Mouse (Mus musculus): Measurements from ENCODE around the gene Anks4b. TPM values are rescaled to one million over a fixed set of nuclear protein-coding genes. Genes with fewer than 3 reads are reported as not detected.

Anks4b gene
- polyA plus RNA-seq, 1 experiment from 2014 or later, result not detected

DNA sequence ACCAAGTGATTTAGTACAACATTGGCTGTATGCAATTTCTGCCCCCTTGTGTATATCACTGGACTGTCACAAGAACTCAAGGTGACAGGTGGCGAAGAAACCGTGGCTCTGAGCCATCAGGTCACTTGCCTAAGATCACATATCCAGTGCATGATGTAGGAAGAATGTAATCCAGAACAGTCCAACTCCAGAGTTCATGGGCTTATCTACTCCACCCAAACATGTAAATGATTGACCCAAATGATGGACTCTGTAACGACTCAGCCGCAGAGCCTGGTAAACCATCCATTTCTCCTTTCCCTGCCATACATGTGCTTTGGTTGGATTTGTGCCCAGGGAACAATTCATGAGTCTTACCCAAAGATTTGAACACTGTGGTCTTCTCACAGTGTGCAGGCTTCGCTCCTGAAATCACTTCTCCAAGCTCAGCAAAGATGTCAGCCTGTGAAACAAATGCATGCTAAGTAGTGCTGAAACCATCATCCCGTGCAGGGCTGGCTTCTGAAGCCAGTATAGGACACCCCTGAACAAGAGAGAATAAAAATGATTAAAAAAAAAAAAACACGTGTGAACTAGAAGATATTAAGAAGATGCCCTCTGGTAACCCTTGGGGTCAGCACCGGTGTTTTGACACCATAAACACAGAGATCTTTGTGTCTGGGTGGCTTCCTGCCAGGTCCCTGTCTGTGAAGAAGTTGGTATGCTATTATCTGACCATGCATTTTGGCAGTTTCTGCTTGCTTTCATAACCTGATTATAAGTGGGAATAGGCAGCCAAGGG, 15.9 kb downstream of the Anks4b start:
- Histone ChIP-seq H3K36me3 (ENCODE audit: control insufficient read depth, insufficient read depth, low read length) (no peaks in the 10 kb centered on the region), H3K4me3 (ENCODE audit: control insufficient read depth in 1 of 2, insufficient read depth in 1 of 2, low read depth in 1 of 2, low read length in 2 of 2) (no peak overlapping the region), H3K27ac (replicated peaks in 1 of 2; ENCODE audit: control insufficient read depth in 1 of 2, insufficient read depth in 1 of 2, low read depth in 2 of 2, low read length in 2 of 2) (no peak overlapping the region; a peak in 1 of 4 replicates), H3K4me1 (ENCODE audit: control insufficient read depth in 2 of 2, insufficient read depth in 2 of 2, low read length in 2 of 2) (peaks cover 2 to 15% of the 10 kb centered on the region in 2 experiments; a peak in 3 of 4 replicates), H3K9me3 (ENCODE audit: control insufficient read depth, low read length) (no peaks in the 10 kb centered on the region), H3K4me2 (ENCODE audit: low read length) (no peak overlapping the region), H3K9ac (ENCODE audit: low read length) (no peak overlapping the region), H3K27me3 (ENCODE audit: control insufficient read depth, insufficient read depth, low read length) (no peaks in the 10 kb centered on the region)
- WGBS, result 58% methylated on average over 8 of the region's 8 CpGs
- no peak for ATAC-seq (ENCODE audit: insufficient number of reproducible peaks, insufficient read depth, low FRiP score, low read depth)

DNA sequence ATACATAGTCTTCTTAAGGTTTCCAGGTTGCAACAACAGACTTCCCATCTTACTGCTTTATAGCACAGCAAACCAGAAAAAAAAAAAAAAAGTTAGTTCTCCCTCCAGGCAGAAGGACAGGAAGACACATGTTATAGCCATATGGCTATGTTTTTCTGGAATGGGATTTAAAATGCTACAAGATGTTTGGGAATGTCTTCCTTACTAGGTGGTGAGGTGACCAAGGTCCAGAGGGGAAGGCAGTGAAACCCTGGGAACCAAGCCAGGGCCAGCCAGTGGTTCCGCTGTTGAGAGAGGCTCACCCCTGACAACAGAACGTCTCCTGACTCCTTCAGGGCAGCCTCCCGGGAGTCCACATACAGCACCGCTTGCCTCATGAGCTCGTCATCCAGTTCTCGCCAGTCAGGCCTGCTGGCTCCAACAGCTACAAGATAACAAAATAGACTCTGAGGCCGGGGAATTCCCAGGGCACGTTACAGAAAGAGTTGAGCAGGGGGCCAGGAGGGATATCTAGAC, 16.6 kb downstream of the Anks4b start:
- no peak for ATAC-seq (ENCODE audit: insufficient number of reproducible peaks, insufficient read depth, low FRiP score, low read depth)
- no peaks in the 10 kb centered on the region for H3K27me3 ChIP-seq (ENCODE audit: control insufficient read depth, insufficient read depth, low read length)
- WGBS, result 7% methylated on average over 8 of the region's 8 CpGs
- H3K4me2 ChIP-seq (ENCODE audit: low read length), result no peak overlapping the region
- no peak overlapping the region for H3K4me3 ChIP-seq (ENCODE audit: control insufficient read depth in 1 of 2, insufficient read depth in 1 of 2, low read depth in 1 of 2, low read length in 2 of 2)
- no peak overlapping the region for H3K9ac ChIP-seq (ENCODE audit: low read length)
- H3K9me3 ChIP-seq (ENCODE audit: control insufficient read depth, low read length), result no peaks in the 10 kb centered on the region
- no peaks in the 10 kb centered on the region for H3K36me3 ChIP-seq (ENCODE audit: control insufficient read depth, insufficient read depth, low read length)
- H3K27ac ChIP-seq (replicated peaks in 1 of 2; ENCODE audit: control insufficient read depth in 1 of 2, insufficient read depth in 1 of 2, low read depth in 2 of 2, low read length in 2 of 2), result peak overlapping the region in 1 of 2 experiments; percentile 39; a peak in 2 of 4 replicates
- H3K4me1 ChIP-seq (ENCODE audit: control insufficient read depth in 2 of 2, insufficient read depth in 2 of 2, low read length in 2 of 2), result peaks cover 2 to 15% of the 10 kb centered on the region in 2 experiments; a peak in 3 of 4 replicates

DNA sequence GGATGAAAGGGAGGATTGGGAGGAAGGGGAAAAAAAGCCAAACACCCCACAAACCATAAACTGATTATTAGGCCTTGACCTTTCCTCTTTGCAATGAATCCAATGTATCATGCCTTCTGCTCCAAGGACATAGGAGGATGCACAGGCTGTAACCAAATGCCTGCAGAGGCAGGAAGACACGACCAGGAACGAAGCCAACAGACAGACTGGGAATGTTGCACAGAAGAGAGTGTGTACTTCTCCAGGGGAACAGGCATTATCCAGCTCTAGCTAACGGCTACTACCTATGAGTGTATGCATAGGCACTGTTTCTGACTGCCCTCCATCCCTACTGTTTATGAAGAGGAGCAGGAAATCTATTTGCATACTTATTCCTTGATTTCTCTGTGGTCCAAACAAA, 18.5 kb downstream of the Anks4b start:
- Histone ChIP-seq H3K27me3 (ENCODE audit: control insufficient read depth, insufficient read depth, low read length) (no peaks in the 10 kb centered on the region), H3K36me3 (ENCODE audit: control insufficient read depth, insufficient read depth, low read length) (no peaks in the 10 kb centered on the region), H3K27ac (replicated peaks in 1 of 2; ENCODE audit: control insufficient read depth in 1 of 2, insufficient read depth in 1 of 2, low read depth in 2 of 2, low read length in 2 of 2) (no peak overlapping the region), H3K9ac (ENCODE audit: low read length) (no peak overlapping the region), H3K4me1 (ENCODE audit: control insufficient read depth in 2 of 2, insufficient read depth in 2 of 2, low read length in 2 of 2) (peaks cover 2 to 15% of the 10 kb centered on the region in 2 experiments; a peak in 3 of 4 replicates), H3K9me3 (ENCODE audit: control insufficient read depth, low read length) (no peaks in the 10 kb centered on the region), H3K4me2 (ENCODE audit: low read length) (no peak overlapping the region), H3K4me3 (ENCODE audit: control insufficient read depth in 1 of 2, insufficient read depth in 1 of 2, low read depth in 1 of 2, low read length in 2 of 2) (no peak overlapping the region)
- ATAC-seq (ENCODE audit: insufficient number of reproducible peaks, insufficient read depth, low FRiP score, low read depth), result no peak
- WGBS, result 62% methylated on average over 3 of the region's 3 CpGs

DNA sequence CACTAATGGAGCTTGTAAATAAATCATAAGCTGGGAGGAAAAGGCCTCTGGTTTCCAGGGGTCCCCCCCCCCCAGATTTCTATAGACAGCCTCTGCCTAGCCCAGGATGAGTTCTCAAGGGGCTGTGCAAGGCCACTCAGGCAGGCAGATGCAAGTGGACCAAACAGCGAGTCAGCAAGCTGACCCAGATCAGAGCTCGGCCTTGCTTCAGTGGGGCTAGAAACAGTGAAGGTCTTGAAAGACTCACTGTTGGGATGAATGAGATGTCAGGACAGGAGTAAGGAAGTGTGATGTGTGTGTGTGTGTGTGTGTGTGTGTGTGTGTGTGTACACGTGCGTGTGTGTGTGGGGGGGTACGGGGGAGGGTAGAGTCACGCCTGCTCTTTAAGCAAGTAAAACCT, 19.2 kb downstream of the Anks4b start:
- H3K27ac ChIP-seq (replicated peaks in 1 of 2; ENCODE audit: control insufficient read depth in 1 of 2, insufficient read depth in 1 of 2, low read depth in 2 of 2, low read length in 2 of 2), result no peak overlapping the region
- 76% methylated on average over 6 of the region's 6 CpGs for WGBS
- no peak for ATAC-seq (ENCODE audit: insufficient number of reproducible peaks, insufficient read depth, low FRiP score, low read depth)
- H3K27me3 ChIP-seq (ENCODE audit: control insufficient read depth, insufficient read depth, low read length), result no peaks in the 10 kb centered on the region
- H3K4me3 ChIP-seq (ENCODE audit: control insufficient read depth in 1 of 2, insufficient read depth in 1 of 2, low read depth in 1 of 2, low read length in 2 of 2), result no peak overlapping the region
- peaks cover 2 to 15% of the 10 kb centered on the region in 2 experiments; a peak in 3 of 4 replicates for H3K4me1 ChIP-seq (ENCODE audit: control insufficient read depth in 2 of 2, insufficient read depth in 2 of 2, low read length in 2 of 2)
- H3K36me3 ChIP-seq (ENCODE audit: control insufficient read depth, insufficient read depth, low read length), result no peaks in the 10 kb centered on the region
- no peaks in the 10 kb centered on the region for H3K9me3 ChIP-seq (ENCODE audit: control insufficient read depth, low read length)
- H3K9ac ChIP-seq (ENCODE audit: low read length), result no peak overlapping the region
- H3K4me2 ChIP-seq (ENCODE audit: low read length), result no peak overlapping the region

DNA sequence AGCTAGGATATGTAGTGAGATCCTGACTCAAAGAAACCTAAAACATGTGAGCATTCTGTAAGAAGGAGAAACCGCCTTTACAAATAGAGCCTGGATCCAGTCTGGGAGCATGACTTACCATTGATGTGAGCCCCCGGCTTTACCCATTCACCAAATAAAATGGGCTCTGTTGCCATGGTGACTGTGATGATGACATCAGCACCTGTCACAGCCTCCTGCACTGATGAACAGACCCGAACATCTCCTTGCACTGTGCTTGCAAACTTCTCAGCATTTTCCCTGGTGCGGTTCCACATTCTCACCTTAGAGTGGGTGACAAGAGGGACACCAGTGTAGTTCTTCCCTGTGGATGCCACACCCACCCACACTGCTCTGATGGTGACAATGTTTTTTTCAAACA, 21.5 kb downstream of the Anks4b start:
- H3K4me2 ChIP-seq (ENCODE audit: low read length), result no peak overlapping the region
- no peak overlapping the region for H3K4me3 ChIP-seq (ENCODE audit: control insufficient read depth in 1 of 2, insufficient read depth in 1 of 2, low read depth in 1 of 2, low read length in 2 of 2)
- no peak for ATAC-seq (ENCODE audit: insufficient number of reproducible peaks, insufficient read depth, low FRiP score, low read depth)
- WGBS, result 90% methylated on average over 4 of the region's 4 CpGs
- H3K27me3 ChIP-seq (ENCODE audit: control insufficient read depth, insufficient read depth, low read length), result peaks cover 12% of the 10 kb centered on the region
- no peaks in the 10 kb centered on the region for H3K9me3 ChIP-seq (ENCODE audit: control insufficient read depth, low read length)
- H3K4me1 ChIP-seq (ENCODE audit: control insufficient read depth in 2 of 2, insufficient read depth in 2 of 2, low read length in 2 of 2), result peaks cover under 1 to 6% of the 10 kb centered on the region in 2 experiments; a peak in 3 of 4 replicates
- H3K27ac ChIP-seq (replicated peaks in 1 of 2; ENCODE audit: control insufficient read depth in 1 of 2, insufficient read depth in 1 of 2, low read depth in 2 of 2, low read length in 2 of 2), result no peak overlapping the region
- no peaks in the 10 kb centered on the region for H3K36me3 ChIP-seq (ENCODE audit: control insufficient read depth, insufficient read depth, low read length)
- no peak overlapping the region for H3K9ac ChIP-seq (ENCODE audit: low read length)

DNA sequence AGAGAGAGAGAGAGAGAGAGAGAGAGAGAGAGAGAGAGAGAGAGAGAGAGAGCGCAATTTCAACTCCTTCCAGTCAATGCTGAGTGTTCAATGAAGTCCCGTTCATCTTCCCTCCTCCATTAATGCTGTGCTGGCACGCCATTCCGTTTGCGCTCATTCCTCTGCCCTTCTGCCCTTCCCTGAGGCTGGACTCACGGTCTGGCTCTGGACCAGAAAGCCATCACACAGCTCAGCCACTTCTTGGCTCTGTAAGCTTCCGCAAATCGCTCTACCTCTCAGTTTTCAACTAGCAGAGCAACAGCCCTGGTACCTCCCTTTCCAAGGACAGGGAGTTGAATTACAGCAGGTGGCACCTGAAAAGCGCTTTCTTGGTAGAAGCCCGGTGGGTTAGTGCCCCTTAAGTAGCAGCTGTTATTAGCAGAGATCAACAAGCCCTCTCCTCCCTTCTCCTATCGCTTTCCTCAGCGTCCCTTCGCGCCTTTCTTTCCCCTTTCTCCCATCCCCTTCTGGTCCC, 27.6 kb downstream of the Anks4b start:
- H3K36me3 ChIP-seq (ENCODE audit: control insufficient read depth, insufficient read depth, low read length), result no peaks in the 10 kb centered on the region
- no peak overlapping the region for H3K27ac ChIP-seq (replicated peaks in 1 of 2; ENCODE audit: control insufficient read depth in 1 of 2, insufficient read depth in 1 of 2, low read depth in 2 of 2, low read length in 2 of 2)
- WGBS, result 3% methylated on average over 14 of the region's 14 CpGs
- no peaks in the 10 kb centered on the region for H3K9me3 ChIP-seq (ENCODE audit: control insufficient read depth, low read length)
- ATAC-seq (ENCODE audit: insufficient number of reproducible peaks, insufficient read depth, low FRiP score, low read depth), result no peak
- H3K4me1 ChIP-seq (ENCODE audit: control insufficient read depth in 2 of 2, insufficient read depth in 2 of 2, low read length in 2 of 2), result peaks cover 6 to 10% of the 10 kb centered on the region in 2 experiments; a peak in 1 of 4 replicates
- H3K4me3 ChIP-seq (ENCODE audit: control insufficient read depth in 1 of 2, insufficient read depth in 1 of 2, low read depth in 1 of 2, low read length in 2 of 2), result peak overlapping the region; percentile 12 to 17; a peak in 3 of 4 replicates
- peak overlapping the region; percentile 53 for H3K4me2 ChIP-seq (ENCODE audit: low read length)
- no peak overlapping the region for H3K9ac ChIP-seq (ENCODE audit: low read length)
- peaks cover 43% of the 10 kb centered on the region for H3K27me3 ChIP-seq (ENCODE audit: control insufficient read depth, insufficient read depth, low read length)

DNA sequence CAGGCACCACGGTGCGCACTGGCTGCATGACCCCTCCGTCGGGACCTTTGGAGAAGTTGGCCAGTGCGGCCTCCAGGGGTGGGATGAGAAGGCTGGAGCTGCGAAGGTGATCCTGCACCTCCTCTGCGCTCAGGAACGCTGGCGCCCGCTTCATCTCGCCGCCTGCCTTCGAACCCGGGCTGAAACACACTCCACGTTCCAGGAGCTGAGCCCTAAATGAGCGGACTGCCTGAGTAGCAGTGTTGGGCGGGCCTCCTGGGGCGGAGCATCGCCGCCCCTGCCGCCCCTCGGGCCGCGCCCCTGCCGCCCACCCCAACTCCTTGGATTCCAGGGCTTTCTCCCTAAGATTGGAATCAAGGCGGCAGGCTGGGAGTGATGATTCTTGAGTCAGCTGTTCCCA, 28.1 kb downstream of the Anks4b start, which contains the start of gene Crym:
Gene Crym, minus strand, starts transcription at position 341 of the 400 bp plus-strand sequence.
- ATAC-seq (ENCODE audit: insufficient number of reproducible peaks, insufficient read depth, low FRiP score, low read depth), result no peak
- Histone ChIP-seq H3K27me3 (ENCODE audit: control insufficient read depth, insufficient read depth, low read length) (peaks cover 43% of the 10 kb centered on the region), H3K9ac (ENCODE audit: low read length) (no peak within 1 kb of the TSS), H3K4me2 (ENCODE audit: low read length) (peak within 1 kb of the TSS; percentile 53), H3K27ac (replicated peaks in 1 of 2; ENCODE audit: control insufficient read depth in 1 of 2, insufficient read depth in 1 of 2, low read depth in 2 of 2, low read length in 2 of 2) (no peak within 1 kb of the TSS), H3K4me1 (ENCODE audit: control insufficient read depth in 2 of 2, insufficient read depth in 2 of 2, low read length in 2 of 2) (peaks cover 6 to 10% of the 10 kb centered on the region in 2 experiments; a peak in 1 of 4 replicates), H3K4me3 (ENCODE audit: control insufficient read depth in 1 of 2, insufficient read depth in 1 of 2, low read depth in 1 of 2, low read length in 2 of 2) (peak within 1 kb of the TSS; percentile 12 to 17), H3K9me3 (ENCODE audit: control insufficient read depth, low read length) (no peaks in the 10 kb centered on the region), H3K36me3 (ENCODE audit: control insufficient read depth, insufficient read depth, low read length) (no peaks in the 10 kb centered on the region)
- WGBS, result 3% methylated on average over 26 of the region's 26 CpGs
